ENCODE assay signal across 13 mouse cellular contexts in the genomic region with DNA sequence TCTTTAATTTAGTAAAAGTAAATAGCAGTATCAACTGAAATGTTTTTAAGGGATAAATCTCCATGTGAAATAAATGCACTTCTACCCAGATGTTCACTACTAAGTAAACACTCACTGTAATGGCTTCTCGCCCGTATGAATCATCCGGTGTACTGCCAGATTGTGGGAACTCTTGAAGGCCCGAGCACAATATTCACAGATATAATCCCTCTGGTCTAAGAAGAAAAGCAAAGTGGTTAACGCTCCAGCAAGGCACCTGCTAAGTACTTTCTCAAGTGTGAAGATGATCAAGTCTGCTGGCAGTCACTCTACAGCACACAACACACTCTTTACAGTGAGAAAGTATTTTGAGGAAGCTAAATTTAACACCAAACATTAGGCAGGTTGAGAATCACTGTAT. TPM values are rescaled to one million over a fixed set of nuclear protein-coding genes. Genes with fewer than 3 reads are reported as not detected.
DNase-seq lines count a peak whose midpoint lies in the region.
"Had no signal": no experiment of that assay in that cellular context is flagged by ENCODE, and none has a peak within 500 bp of the region (broad histone marks: within the 10 kb centered on the region; RNA-seq: fewer than 3 reads in every experiment).

No protein-coding gene starts in this region.

- 93% methylated on average over 5 of the region's 5 CpGs for WGBS in heart, embryonic 10.5 days

- no peak overlapping the region for H3K4me3 ChIP-seq in heart, embryonic 10.5 days
- H3K4me3 ChIP-seq: embryonic facial prominence, embryonic 15.5 days; megakaryocyte, embryonic 14.5 days had no signal

- H3K9me3 ChIP-seq in heart, embryonic 10.5 days = no peaks in the 10 kb centered on the region
- H3K9me3 ChIP-seq: embryonic facial prominence, embryonic 15.5 days; megakaryocyte, embryonic 14.5 days had no signal

- no peak overlapping the region for H3K27ac ChIP-seq in heart, embryonic 10.5 days
- H3K27ac ChIP-seq: embryonic facial prominence, embryonic 15.5 days; kidney, postnatal 0 days; liver, embryonic 14.5 days had no signal

- DNase-seq in heart, adult 8-10 months (ENCODE audit: low spot score) = peak; percentile 55
- DNase-seq in heart, embryonic 10.5 days (ENCODE audit: low spot score) = no peak
- peak; percentile 21 for DNase-seq in 3134 (ENCODE audit: extremely low read depth, insufficient read length, low spot score)
- peak; percentile 21 for DNase-seq in MN1 (ENCODE audit: low spot score)
- peak; percentile 9 for DNase-seq in gastrocnemius, postnatal 14 days
- no peak for DNase-seq in yolk sac, embryonic 10.5 days (ENCODE audit: low spot score)
- DNase-seq in cerebellum, postnatal 4 days (ENCODE audit: low spot score in 2 of 2) = no peak
- DNase-seq: layer of hippocampus, adult 9-11 months; right cerebral cortex, adult 18-20 months had no signal

- no peaks in the 10 kb centered on the region for H3K4me1 ChIP-seq in heart, embryonic 10.5 days
- H3K4me1 ChIP-seq: embryonic facial prominence, embryonic 15.5 days; megakaryocyte, embryonic 14.5 days had no signal

- no peaks in the 10 kb centered on the region for H3K27me3 ChIP-seq in heart, embryonic 10.5 days (ENCODE audit: insufficient read depth, poor library complexity, severe bottlenecking)
- H3K27me3 ChIP-seq: embryonic facial prominence, embryonic 15.5 days; megakaryocyte, embryonic 14.5 days had no signal

- peaks cover 65% of the 10 kb centered on the region for H3K36me3 ChIP-seq in heart, embryonic 10.5 days

- intact Hi-C loops in gastrocnemius, postnatal 14 days (cut with DNase I; ENCODE audit: low total_unique reads) = no loop called here

RNA-seq across cellular contexts. Expression of gene Cntf, which starts 5.5 kb away (rescaled TPM):
- total RNA-seq in heart, adult 8-10 months (2022) = 1 to 10 TPM in 1 of 4 experiments, under 1 TPM in 3; 0.52 to 1.9 (median 0.95) TPM
- 0.70 and 1.1 TPM in 2 replicates for polyA plus RNA-seq in heart, embryonic 10.5 days (2016; fragmentation: Nextera tagmentation; extraction: Ambion mirVana)
- total RNA-seq in gastrocnemius, postnatal 14 days (2021) = 1 to 10 TPM; 2.3 to 4.3 TPM

RNA-seq across cellular contexts. Expression of gene Zfp91, which starts 25.0 kb away (rescaled TPM):
- 10 to 100 TPM; 75.1 to 88.7 (median 81.0) TPM for total RNA-seq in heart, adult 8-10 months (2022)
- polyA plus RNA-seq in heart, embryonic 10.5 days (2016; fragmentation: Nextera tagmentation; extraction: Ambion mirVana) = 11.5 and 13.4 TPM in 2 replicates
- 10 to 100 TPM; 61.0 to 64.6 TPM for total RNA-seq in gastrocnemius, postnatal 14 days (2021)

RNA-seq across cellular contexts. Expression of gene Lpxn, which starts 25.1 kb away (rescaled TPM):
- 1 to 10 TPM in 1 of 4 experiments, under 1 TPM in 3; 0.60 to 1.1 (median 0.71) TPM for total RNA-seq in heart, adult 8-10 months (2022)
- 0.46 and 0.54 TPM in 2 replicates for polyA plus RNA-seq in heart, embryonic 10.5 days (2016; fragmentation: Nextera tagmentation; extraction: Ambion mirVana)
- under 1 TPM; 0.49 to 0.68 TPM for total RNA-seq in gastrocnemius, postnatal 14 days (2021)

Comparison
In these comparisons a context has a peak if more than half of its experiments do, and no peak if none do; other contexts are left out.
1. DNase-seq: peak in heart, adult 8-10 months (single experiment), 3134 (single experiment), MN1 (single experiment) and gastrocnemius, postnatal 14 days (single experiment); none in heart, embryonic 10.5 days (single experiment), yolk sac, embryonic 10.5 days (single experiment) and cerebellum, postnatal 4 days (0 of 2).